Mouse (Mus musculus): ENCODE measurements around the gene Efcab7.

DNA sequence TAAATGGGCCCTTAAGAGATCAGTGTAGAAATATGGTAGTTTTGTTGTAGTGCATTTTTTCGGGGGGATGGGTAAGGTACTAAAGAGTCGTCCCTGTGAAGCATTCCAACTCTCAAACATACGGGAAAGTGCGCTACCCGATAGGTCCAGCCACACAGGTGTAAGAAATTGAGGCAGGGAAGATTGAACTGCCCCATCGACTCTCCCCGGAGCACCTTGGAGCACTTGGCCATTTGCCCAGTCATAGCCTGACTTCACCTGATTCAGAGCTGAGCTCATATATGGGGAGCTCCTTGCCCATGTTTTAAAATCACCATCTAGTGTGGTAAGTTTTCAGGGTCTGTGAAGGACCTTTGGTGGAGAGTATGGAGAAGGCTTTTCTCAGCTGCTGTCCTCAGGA lies 105.9 kb downstream of the Efcab7 start:
- TF ChIP-seq CTCF (IDR thresholded peaks at IDR 0.05; ENCODE audit: low read depth, low read length) (no peak), POLR2A (IDR thresholded peaks at IDR 0.05; ENCODE audit: insufficient read depth, low read length) (no peak)

Data from ES-Bruce4 (cell line).